Mouse (Mus musculus): Measurements from ENCODE around the gene Sgsm1. TPM values are rescaled to one million over a fixed set of nuclear protein-coding genes. Genes with fewer than 3 reads are reported as not detected.

Sgsm1 gene
- polyA plus RNA-seq, 1 experiment from 2014 or later: 3.5 TPM

- Histone ChIP-seq H3K4me1 (no peaks in the 10 kb centered on the region), H3K9ac (0 out of 2 replicates have a peak overlapping the region, but pooled peaks have one; percentile 22), H3K4me3 (peak overlapping the region; percentile 26), H3K4me2 (peak overlapping the region; percentile 46), H3K27me3 (peaks cover 6% of the 10 kb centered on the region; the same call in 1 of the 2 replicates), H3K27ac (no peak overlapping the region), H3K36me3 (no peaks in the 10 kb centered on the region), H3K9me3 (no peaks in the 10 kb centered on the region)
- no peak for ATAC-seq (ENCODE audit: insufficient number of reproducible peaks, insufficient read depth, low FRiP score, low TSS enrichment, low read depth)
- 26% methylated on average over 15 of the region's 15 CpGs for WGBS
Measured at GRCm38 (mm10) chr5:113280138-113280856, 30.3 kb downstream of the Sgsm1 start.

GRCm38 (mm10) chr5:113275839-113276238 lies 34.7 kb downstream of the Sgsm1 start:
- no peak for ATAC-seq (ENCODE audit: insufficient number of reproducible peaks, insufficient read depth, low FRiP score, low TSS enrichment, low read depth)
- Histone ChIP-seq H3K4me2 (no peak overlapping the region), H3K4me1 (no peaks in the 10 kb centered on the region), H3K4me3 (no peak overlapping the region), H3K9ac (no peak overlapping the region), H3K27ac (no peak overlapping the region), H3K9me3 (no peaks in the 10 kb centered on the region), H3K27me3 (no peaks in the 10 kb centered on the region), H3K36me3 (no peaks in the 10 kb centered on the region)
- WGBS: 78% methylated on average over 10 of the region's 10 CpGs

- H3K9me3 ChIP-seq: 0 out of 2 replicates have a peak, but pooled peaks cover 2% of the 10 kb centered on the region
- no peak overlapping the region for H3K4me3 ChIP-seq
- H3K4me2 ChIP-seq: no peak overlapping the region
- no peak for ATAC-seq (ENCODE audit: insufficient number of reproducible peaks, insufficient read depth, low FRiP score, low TSS enrichment, low read depth)
- no peaks in the 10 kb centered on the region for H3K27me3 ChIP-seq
- no peaks in the 10 kb centered on the region for H3K4me1 ChIP-seq
- no peaks in the 10 kb centered on the region for H3K36me3 ChIP-seq
- no peak overlapping the region for H3K9ac ChIP-seq
- no peak overlapping the region for H3K27ac ChIP-seq
- WGBS: 69% methylated on average over 11 of the region's 11 CpGs
Measured at GRCm38 (mm10) chr5:113271207-113271811, 39.3 kb downstream of the Sgsm1 start.

GRCm38 (mm10) chr5:113270043-113270442 lies 40.5 kb downstream of the Sgsm1 start:
- Histone ChIP-seq H3K27me3 (no peaks in the 10 kb centered on the region), H3K4me2 (no peak overlapping the region), H3K36me3 (no peaks in the 10 kb centered on the region), H3K27ac (no peak overlapping the region), H3K9ac (no peak overlapping the region), H3K9me3 (0 out of 2 replicates have a peak, but pooled peaks cover 2% of the 10 kb centered on the region), H3K4me3 (no peak overlapping the region), H3K4me1 (no peaks in the 10 kb centered on the region)
- ATAC-seq (ENCODE audit: insufficient number of reproducible peaks, insufficient read depth, low FRiP score, low TSS enrichment, low read depth): no peak
- WGBS: 79% methylated on average over 3 of the region's 3 CpGs

- Histone ChIP-seq H3K9ac (no peak overlapping the region), H3K4me1 (no peaks in the 10 kb centered on the region), H3K27me3 (no peaks in the 10 kb centered on the region), H3K36me3 (no peaks in the 10 kb centered on the region), H3K4me2 (no peak overlapping the region), H3K9me3 (0 out of 2 replicates have a peak, but pooled peaks cover 2% of the 10 kb centered on the region), H3K27ac (no peak overlapping the region), H3K4me3 (no peak overlapping the region)
- peak; percentile 27; the same call in 1 of the 2 replicates for ATAC-seq (ENCODE audit: insufficient number of reproducible peaks, insufficient read depth, low FRiP score, low TSS enrichment, low read depth)
Measured at GRCm38 (mm10) chr5:113268246-113268645, 42.3 kb downstream of the Sgsm1 start.

GRCm38 (mm10) chr5:113265637-113266036 lies 44.9 kb downstream of the Sgsm1 start:
- H3K4me1 ChIP-seq: no peaks in the 10 kb centered on the region
- H3K9ac ChIP-seq: no peak overlapping the region
- ATAC-seq (ENCODE audit: insufficient number of reproducible peaks, insufficient read depth, low FRiP score, low TSS enrichment, low read depth): no peak
- H3K4me2 ChIP-seq: no peak overlapping the region
- H3K27me3 ChIP-seq: no peaks in the 10 kb centered on the region
- H3K27ac ChIP-seq: no peak overlapping the region
- WGBS: 83% methylated on average over 8 of the region's 8 CpGs
- no peak overlapping the region for H3K4me3 ChIP-seq
- 0 out of 2 replicates have a peak, but pooled peaks cover 2% of the 10 kb centered on the region for H3K9me3 ChIP-seq
- no peaks in the 10 kb centered on the region for H3K36me3 ChIP-seq

GRCm38 (mm10) chr5:113250806-113251205 lies 59.8 kb downstream of the Sgsm1 start:
- Histone ChIP-seq H3K36me3 (no peaks in the 10 kb centered on the region), H3K27me3 (no peaks in the 10 kb centered on the region), H3K9me3 (no peaks in the 10 kb centered on the region), H3K9ac (no peak overlapping the region), H3K4me2 (no peak overlapping the region), H3K27ac (no peak overlapping the region), H3K4me1 (no peaks in the 10 kb centered on the region), H3K4me3 (no peak overlapping the region)
- ATAC-seq (ENCODE audit: insufficient number of reproducible peaks, insufficient read depth, low FRiP score, low TSS enrichment, low read depth): no peak
- whole genome bisulfite sequencing: 93% methylated on average over 11 of the region's 11 CpGs

GRCm38 (mm10) chr5:113249263-113249930 lies 61.2 kb downstream of the Sgsm1 start:
- Histone ChIP-seq H3K27me3 (no peaks in the 10 kb centered on the region), H3K9ac (no peak overlapping the region), H3K4me1 (no peaks in the 10 kb centered on the region), H3K9me3 (no peaks in the 10 kb centered on the region), H3K36me3 (no peaks in the 10 kb centered on the region), H3K4me3 (no peak overlapping the region), H3K27ac (no peak overlapping the region), H3K4me2 (no peak overlapping the region)
- ATAC-seq (ENCODE audit: insufficient number of reproducible peaks, insufficient read depth, low FRiP score, low TSS enrichment, low read depth): no peak
- WGBS: 77% methylated on average over 8 of the region's 8 CpGs

- no peak overlapping the region for H3K4me2 ChIP-seq
- no peak overlapping the region for H3K4me3 ChIP-seq
- H3K4me1 ChIP-seq: peaks cover 16% of the 10 kb centered on the region
- no peak overlapping the region for H3K9ac ChIP-seq
- no peaks in the 10 kb centered on the region for H3K36me3 ChIP-seq
- H3K27ac ChIP-seq: no peak overlapping the region
- H3K9me3 ChIP-seq: no peaks in the 10 kb centered on the region
- ATAC-seq (ENCODE audit: insufficient number of reproducible peaks, insufficient read depth, low FRiP score, low TSS enrichment, low read depth): no peak
- no peaks in the 10 kb centered on the region for H3K27me3 ChIP-seq
- 79% methylated on average over 5 of the region's 5 CpGs for WGBS
Measured at GRCm38 (mm10) chr5:113230196-113230595, 80.4 kb downstream of the Sgsm1 start.

- no peaks in the 10 kb centered on the region for H3K27me3 ChIP-seq
- WGBS: under 1% methylated on average over 13 of the region's 13 CpGs
- no peaks in the 10 kb centered on the region for H3K36me3 ChIP-seq
- H3K9ac ChIP-seq: peak within 1 kb of the TSS; percentile 49
- peak within 1 kb of the TSS; percentile 27 for H3K4me3 ChIP-seq
- peak within 1 kb of the TSS; percentile 45 for H3K27ac ChIP-seq
- H3K9me3 ChIP-seq: no peaks in the 10 kb centered on the region
- peak within 1 kb of the TSS; percentile 57 for H3K4me2 ChIP-seq
- peaks cover 20% of the 10 kb centered on the region for H3K4me1 ChIP-seq
- peak; percentile 80 for ATAC-seq (ENCODE audit: insufficient number of reproducible peaks, insufficient read depth, low FRiP score, low TSS enrichment, low read depth)
Measured at GRCm38 (mm10) chr5:113226632-113227102, 83.9 kb downstream of the Sgsm1 start, which contains the start of gene Tmem211. Gene Tmem211, plus strand, starts transcription at chr5:113226909.

GRCm38 (mm10) chr5:113225686-113226435 lies 84.7 kb downstream of the Sgsm1 start:
- WGBS: 13% methylated on average over 25 of the region's 25 CpGs
- no peak for ATAC-seq (ENCODE audit: insufficient number of reproducible peaks, insufficient read depth, low FRiP score, low TSS enrichment, low read depth)

More at GRCm38 (mm10) chr5:113225686-113226435, 84.7 kb downstream of the Sgsm1 start:
- Histone ChIP-seq H3K9ac (peak overlapping the region; percentile 49), H3K4me3 (peak overlapping the region; percentile 27), H3K27ac (peak overlapping the region; percentile 45), H3K4me1 (peaks cover 20% of the 10 kb centered on the region), H3K27me3 (peaks cover 4% of the 10 kb centered on the region), H3K4me2 (peak overlapping the region; percentile 57), H3K36me3 (no peaks in the 10 kb centered on the region), H3K9me3 (no peaks in the 10 kb centered on the region)

Data from embryonic facial prominence, embryonic 13.5 days (tissue).